Mouse (Mus musculus) lung, postnatal 25 days (tissue): ENCODE data around the gene Zfp385b.

Experiments
- DNase-seq: peaks from one replicate; pipeline ENCODE4 v3.0.0; 2022; ENCODE audit warnings: low spot score

Zfp385b gene

DNA sequence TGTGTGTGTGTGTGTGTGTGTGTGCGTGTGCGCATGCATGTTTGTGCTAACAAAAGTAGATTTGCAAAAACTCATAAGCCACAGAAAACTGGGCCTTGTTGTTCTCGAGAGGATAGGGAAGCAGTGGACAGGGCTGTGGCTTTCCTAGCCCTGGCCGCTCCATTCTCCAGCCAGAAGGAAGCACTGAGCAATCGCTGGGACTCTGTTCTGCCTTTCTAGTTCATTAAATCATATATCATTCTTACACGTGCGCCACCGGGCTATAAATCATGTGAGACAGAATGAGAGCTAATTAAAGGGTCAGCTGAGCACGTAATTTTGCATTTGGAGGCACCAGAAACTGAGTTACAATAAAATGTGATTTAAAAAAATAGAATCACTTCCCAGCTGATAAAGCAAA is 29.1 kb downstream of the Zfp385b start:
- no peak for DNase-seq

DNA sequence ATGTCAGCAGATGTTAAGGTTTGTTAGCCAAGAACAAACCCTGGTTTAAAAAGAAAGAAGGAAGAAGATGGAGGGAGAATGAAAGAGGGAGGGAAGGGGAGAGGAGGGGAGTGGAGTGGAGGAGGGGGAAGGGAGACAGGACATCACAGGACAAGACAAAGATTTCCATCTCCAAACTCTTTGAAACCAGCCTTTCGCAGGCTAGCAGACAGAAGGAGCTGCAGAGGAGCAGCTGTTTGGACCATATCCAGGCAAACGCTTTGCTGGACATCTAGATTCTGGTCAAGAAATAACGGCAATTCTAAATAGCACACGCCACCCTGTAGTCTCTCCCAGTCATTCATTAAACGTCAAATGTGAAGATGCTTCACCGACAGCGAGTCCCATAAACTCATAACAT is 38.0 kb downstream of the Zfp385b start:
- DNase-seq: no peak

GRCm38 (mm10) chr2:77777781-77778180 is 41.7 kb downstream of the Zfp385b start:
- no peak for DNase-seq

DNA sequence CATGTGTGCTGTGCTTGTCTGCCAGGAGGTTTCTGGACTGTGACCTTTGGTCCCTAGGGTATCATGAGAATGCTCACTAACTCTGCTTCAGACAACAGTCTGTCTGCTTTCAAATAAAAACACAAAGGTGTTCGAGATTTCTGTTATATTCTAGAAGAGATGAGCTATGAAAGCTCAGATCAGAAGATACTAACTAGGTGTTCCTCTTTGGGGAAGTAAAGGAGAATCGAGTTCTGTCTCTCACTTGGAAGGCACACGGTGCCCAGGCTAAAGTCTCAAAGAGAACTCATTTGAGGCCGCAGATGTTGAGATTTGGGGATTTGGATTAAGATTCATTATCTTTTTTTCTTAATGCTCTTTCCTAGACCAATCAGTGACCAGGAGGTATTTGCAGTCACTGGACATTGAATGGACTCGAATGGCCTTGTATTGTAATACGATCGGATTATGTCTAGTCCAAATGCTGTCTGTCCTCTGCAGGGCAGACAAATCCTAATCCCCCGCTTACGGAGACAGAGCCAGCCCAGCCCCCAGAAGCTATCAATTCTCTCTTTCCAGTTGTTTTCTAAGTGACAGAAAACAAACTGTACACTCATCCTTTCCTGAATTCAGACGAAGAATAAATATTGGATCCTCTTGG is 42.3 kb downstream of the Zfp385b start:
- no peak for DNase-seq

DNA sequence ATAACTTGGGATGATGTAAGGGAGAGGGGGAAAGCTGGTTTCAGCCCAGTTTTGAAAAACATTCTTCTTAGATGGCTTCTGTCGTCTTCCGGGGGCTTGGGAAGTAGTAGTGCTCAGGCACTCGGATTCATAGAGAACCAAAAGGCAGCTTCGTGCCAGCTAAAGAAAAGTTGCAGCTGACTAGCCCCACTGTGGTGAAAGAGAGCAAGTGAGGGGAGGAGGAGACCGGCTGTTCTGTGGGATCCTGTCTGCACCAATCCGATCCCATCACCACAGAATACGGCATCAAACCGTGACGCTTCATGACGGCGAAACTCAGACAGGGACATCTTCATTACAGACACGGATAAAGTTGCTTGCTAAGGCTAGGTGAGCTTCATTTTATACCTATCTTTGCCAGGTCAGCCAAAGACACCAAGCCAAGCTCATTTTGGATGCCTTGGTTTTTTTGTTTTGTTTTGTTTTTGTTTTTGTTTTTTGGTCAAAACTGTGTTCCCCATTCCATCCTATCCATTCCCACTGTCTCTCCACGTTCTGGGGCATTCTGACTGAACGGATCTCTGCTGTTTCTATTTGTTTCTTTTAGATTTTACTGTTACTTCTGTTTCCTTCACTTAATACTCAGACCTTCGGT is 44.1 kb downstream of the Zfp385b start:
- no peak for DNase-seq

DNA sequence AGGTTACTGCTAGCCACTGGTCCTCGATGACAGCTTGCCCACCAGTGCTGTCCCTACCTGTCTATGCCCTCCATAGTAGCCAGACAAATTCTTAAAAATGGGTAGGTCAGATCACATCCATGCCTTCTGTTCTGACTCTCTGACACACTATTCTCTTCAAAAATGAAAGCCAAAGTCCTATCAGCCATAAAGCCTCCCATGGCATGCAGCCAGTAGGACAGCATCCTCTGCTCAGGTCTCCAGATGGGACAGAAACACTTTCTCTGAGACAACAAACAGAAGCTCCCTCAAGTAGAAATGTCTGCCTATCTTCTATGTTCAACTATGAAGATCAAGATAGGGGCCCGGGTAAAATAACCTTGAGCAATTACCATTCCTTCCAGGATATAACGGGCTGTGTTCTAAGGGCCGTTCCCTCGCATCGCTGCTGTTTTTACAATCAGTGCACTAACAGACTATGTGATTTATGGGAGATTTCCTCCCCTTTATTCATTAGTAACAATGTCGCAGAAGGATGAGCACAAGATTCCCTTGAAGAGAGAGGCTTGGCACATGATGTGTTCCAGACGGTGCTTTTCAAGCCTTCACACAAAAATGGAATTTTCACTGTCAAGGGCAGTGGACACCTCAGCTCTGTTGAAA is 49.3 kb downstream of the Zfp385b start:
- DNase-seq: no peak

GRCm38 (mm10) chr2:77768321-77768886 is 51.0 kb downstream of the Zfp385b start:
- no peak for DNase-seq

- DNase-seq: no peak
These were observed 57.5 kb downstream of the Zfp385b start for GRCm38 (mm10) chr2:77761967-77762366.

DNA sequence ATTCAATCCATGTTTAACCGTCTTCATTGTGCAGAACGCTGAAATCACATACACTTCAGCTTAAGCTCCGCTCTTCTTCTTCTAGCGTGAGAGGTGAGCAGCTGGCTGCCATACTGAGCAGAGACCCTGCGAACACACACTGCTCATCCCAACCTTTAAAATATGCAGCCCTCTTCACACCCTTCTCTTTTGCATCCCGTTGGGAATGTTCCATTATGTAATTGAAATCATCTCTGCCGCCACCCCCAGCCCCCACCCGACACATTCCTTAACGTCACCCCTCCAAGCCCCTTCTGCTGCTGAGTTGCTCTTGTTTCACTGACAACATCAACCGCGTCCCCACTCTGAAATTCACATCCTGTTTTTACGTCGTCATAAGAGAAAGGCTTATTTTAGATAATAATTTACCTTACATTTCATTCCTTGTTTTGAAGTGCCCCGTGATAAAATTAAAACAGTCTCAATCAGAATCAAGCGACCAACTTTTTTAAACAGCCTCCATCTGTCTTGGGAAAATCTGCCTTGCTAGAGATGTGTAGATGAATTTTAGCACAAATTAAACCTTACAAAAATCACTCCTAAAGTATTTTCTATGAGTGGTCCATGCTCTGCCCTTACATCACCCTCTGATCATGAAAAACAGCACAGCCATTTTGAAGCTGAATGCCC is 60.9 kb downstream of the Zfp385b start:
- DNase-seq: no peak

GRCm38 (mm10) chr2:77752491-77752890 is 66.9 kb downstream of the Zfp385b start:
- no peak for DNase-seq

- DNase-seq: no peak
These were observed 69.8 kb downstream of the Zfp385b start for GRCm38 (mm10) chr2:77749631-77750030.

DNA sequence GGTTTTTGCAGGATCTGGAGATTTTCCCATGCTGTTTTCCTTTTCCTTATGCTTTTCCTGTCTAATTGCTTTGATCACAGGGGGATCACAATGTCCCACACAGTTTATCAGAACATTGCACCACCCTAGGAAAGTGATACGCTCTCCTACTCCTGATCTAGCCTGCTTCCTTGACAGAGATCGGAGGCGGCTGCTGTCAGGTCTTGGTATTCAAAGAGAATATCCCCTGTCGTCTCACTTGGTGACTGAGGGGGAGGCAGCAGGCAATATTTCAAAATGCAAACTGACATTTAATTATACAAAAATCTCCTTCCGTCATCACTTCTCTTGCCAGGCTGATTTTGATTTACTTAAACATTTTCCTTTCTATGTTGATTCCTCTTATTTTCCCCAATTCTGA is 73.0 kb downstream of the Zfp385b start:
- no peak for DNase-seq

- DNase-seq: no peak
These were observed 74.2 kb downstream of the Zfp385b start for GRCm38 (mm10) chr2:77745246-77745645.

GRCm38 (mm10) chr2:77742359-77742758 is 77.1 kb downstream of the Zfp385b start:
- no peak for DNase-seq

DNA sequence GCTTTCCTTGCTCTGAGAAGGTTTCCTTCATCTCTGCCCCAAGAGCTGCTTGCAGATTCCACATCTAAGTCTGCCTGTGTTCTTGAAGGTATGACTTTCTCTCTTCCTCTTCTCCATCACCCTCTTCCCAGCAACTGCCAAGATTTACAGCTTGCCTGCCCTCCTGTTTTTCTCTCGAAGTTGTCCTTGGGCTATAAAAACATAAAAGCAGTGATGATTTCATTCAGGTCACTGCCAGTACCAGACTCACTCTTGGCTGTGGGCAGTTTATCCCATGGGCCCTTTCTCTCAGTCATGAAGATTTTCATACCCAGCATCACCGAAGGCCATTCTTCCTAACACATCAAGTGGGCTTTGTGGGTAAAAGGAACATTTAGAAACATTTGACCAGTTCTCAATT is 89.2 kb downstream of the Zfp385b start:
- no peak for DNase-seq

DNA sequence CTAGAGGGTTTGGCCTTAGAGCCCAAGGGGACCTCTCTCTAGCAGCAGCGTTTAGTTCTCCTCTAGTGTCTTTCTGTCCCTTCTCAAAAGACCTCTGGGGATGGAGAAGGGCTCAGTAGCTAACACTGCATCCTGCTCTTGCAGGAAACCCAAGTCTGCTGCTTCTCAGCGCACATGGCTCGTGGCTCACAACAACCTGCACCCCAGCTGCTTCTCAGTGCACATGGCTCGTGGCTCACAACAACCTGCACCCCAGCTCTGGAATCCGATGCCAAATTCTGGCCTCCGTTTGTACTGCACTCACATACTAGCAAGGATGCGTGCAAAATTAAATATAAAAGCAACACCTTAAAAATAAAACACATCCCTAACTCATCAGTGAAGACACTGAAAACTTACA is 92.6 kb downstream of the Zfp385b start:
- no peak for DNase-seq

DNA sequence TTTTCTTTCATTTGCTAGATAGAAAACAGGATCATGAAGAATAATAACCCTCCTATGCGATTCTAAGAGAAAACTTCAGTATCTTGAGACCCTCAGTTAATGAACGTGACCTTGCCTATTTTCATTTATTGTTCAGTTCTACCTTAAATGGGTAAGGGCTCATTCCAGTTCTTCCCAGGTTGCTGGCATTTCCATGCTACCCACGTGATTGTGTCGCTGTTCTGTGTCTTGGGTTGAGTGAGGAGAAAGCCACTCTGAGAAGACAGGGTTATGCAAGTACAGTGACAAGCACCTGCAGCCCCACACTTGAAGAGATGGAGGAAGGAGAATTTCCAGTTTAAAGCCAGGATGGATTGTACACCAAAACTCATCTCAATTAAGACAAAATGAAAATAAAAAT is 98.6 kb downstream of the Zfp385b start:
- DNase-seq: no peak

DNA sequence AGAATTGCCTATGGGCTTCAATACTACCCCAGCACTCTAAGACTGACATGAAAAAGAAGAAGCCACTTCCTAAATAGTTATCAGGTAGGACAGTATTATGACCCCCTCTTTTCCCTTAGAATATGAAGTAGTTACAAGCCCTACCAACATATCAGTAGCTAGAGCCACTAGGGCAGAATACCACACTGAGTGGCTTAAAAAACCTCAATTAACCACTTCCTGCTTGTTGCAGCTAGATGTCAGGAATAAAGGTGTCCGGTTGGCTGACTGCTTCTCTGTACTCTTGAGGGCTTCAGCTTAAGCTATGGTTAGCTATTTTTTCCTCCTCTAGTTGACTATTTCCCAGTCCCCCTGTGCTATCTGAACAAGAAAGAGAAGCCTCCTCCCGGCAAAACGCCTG is 103.1 kb downstream of the Zfp385b start:
- no peak for DNase-seq

GRCm38 (mm10) chr2:77713886-77714285 is 105.6 kb downstream of the Zfp385b start:
- DNase-seq: no peak

- DNase-seq: no peak
These were observed 107.7 kb downstream of the Zfp385b start for GRCm38 (mm10) chr2:77711751-77712150.

DNA sequence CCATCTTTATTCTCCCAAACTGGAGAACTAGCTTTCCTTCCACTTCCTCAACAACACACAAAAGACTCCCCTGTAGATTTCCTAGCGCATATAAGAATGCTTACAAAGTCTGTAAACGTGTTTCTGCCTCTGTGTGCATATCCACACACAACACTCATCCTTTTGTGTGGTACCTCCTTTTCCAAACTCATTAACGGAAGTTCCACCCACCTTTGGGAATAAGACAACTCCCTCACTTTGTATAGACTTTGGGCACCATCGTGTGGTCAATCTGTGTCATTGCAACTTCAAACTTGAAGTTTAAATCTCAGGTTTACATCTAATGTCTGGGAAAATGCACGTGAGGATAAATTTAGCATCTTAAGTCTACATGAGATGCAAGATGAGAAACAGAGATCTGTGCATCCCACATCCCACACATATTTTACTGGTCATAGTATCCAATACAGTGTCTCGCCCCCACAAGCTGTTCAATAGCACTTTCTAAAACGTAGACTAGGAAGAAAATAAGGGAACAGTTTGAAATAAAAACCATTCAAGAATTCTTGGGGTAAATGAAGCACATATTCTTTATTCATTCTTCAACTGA is 110.1 kb downstream of the Zfp385b start:
- peak; percentile 16 for DNase-seq

GRCm38 (mm10) chr2:77707138-77707537 is 112.3 kb downstream of the Zfp385b start:
- DNase-seq: no peak
